Mouse (Mus musculus): ENCODE results near the gene Syde1.

Syde1 gene

GRCm38 (mm10) chr10:78575690-78576089, 16.1 kb downstream of the Syde1 start:
- DNase-seq (ENCODE audit: low spot score): peak; percentile 62

GRCm38 (mm10) chr10:78575105-78575632, 16.6 kb downstream of the Syde1 start:
- no peak for DNase-seq (ENCODE audit: low spot score)

- DNase-seq (ENCODE audit: low spot score): peak; percentile 97
Measured at GRCm38 (mm10) chr10:78574250-78575104, 17.3 kb downstream of the Syde1 start, which contains the start of gene Ilvbl. TSS of gene Ilvbl (plus strand) at chr10:78574346.

- DNase-seq (ENCODE audit: low spot score): no peak
Measured at GRCm38 (mm10) chr10:78573226-78573625, 18.5 kb downstream of the Syde1 start.

GRCm38 (mm10) chr10:78570897-78571296, 20.9 kb downstream of the Syde1 start:
- DNase-seq (ENCODE audit: low spot score): no peak

GRCm38 (mm10) chr10:78570416-78570815, 21.3 kb downstream of the Syde1 start:
- no peak for DNase-seq (ENCODE audit: low spot score)

- DNase-seq (ENCODE audit: low spot score): no peak
Measured at GRCm38 (mm10) chr10:78569686-78570085, 22.1 kb downstream of the Syde1 start.

- DNase-seq (ENCODE audit: low spot score): no peak
Measured at GRCm38 (mm10) chr10:78569191-78569590, 22.6 kb downstream of the Syde1 start.

- DNase-seq (ENCODE audit: low spot score): no peak
Measured at GRCm38 (mm10) chr10:78565070-78565469, 26.7 kb downstream of the Syde1 start.

- peak; percentile 26 for DNase-seq (ENCODE audit: low spot score)
Measured at GRCm38 (mm10) chr10:78540943-78541342, 50.8 kb downstream of the Syde1 start.
